Mouse (Mus musculus): ENCODE results near the gene Gpr137. TPM values are rescaled to one million over a fixed set of nuclear protein-coding genes. Genes with fewer than 3 reads are reported as not detected.
A peak's percentile ranks its signal among the peaks of the same experiment; 100 is the strongest.
"Not testable (repeated sequence)": the region's sequence is repeated elsewhere in the genome, so short reads cannot be mapped to it uniquely, and the experiment has no call there.

Gene Gpr137
- total and polyA plus RNA-seq, 2 experiments from 2014 or later, result 68.7 to 122 TPM

- ATAC-seq (no peak), DNase-seq (ENCODE audit: low spot score) (no peak)
- Histone ChIP-seq H3K4me3 (ENCODE audit: low read length) (no peak overlapping the region), H3K9me3 (ENCODE audit: low read length) (no peaks in the 10 kb centered on the region), H3K27ac (no peak overlapping the region), H3K27me3 (ENCODE audit: insufficient read depth, low read length) (no peaks in the 10 kb centered on the region), H3K36me3 (ENCODE audit: insufficient read depth, low read length) (peaks cover 35% of the 10 kb centered on the region), H3K9ac (replicated peaks; ENCODE audit: low read length) (no peak overlapping the region; the same call in 1 of the 2 replicates), H3K4me1 (ENCODE audit: insufficient read depth, low read length) (peaks cover 10% of the 10 kb centered on the region; the same call in 1 of the 2 replicates), H3K4me2 (ENCODE audit: low read depth, low read length) (peak overlapping the region; percentile 25)
- WGBS, result 78% methylated on average over 19 of the region's 19 CpGs
- TF ChIP-seq CTCF (IDR thresholded peaks at IDR 0.05; ENCODE audit: low read depth), result no peak
Measured at GRCm38 (mm10) chr19:6911101-6912074, 30.9 kb downstream of the Gpr137 start.

- peaks cover 42% of the 10 kb centered on the region for H3K36me3 ChIP-seq (ENCODE audit: insufficient read depth, low read length)
- H3K4me1 ChIP-seq (ENCODE audit: insufficient read depth, low read length), result peaks cover 10% of the 10 kb centered on the region; the same call in 1 of the 2 replicates
- peak; percentile 54 for DNase-seq (ENCODE audit: low spot score)
Measured at GRCm38 (mm10) chr19:6910306-6910705, 32.0 kb downstream of the Gpr137 start.

GRCm38 (mm10) chr19:6909507-6910289 lies 32.6 kb downstream of the Gpr137 start, which contains the start of the genes Trmt112 and Prdx5:
Gene Trmt112 (plus strand): TSS chr19:6909698.
Gene Prdx5 (minus strand): TSS chr19:6910106.
- Histone ChIP-seq H3K9ac (replicated peaks; ENCODE audit: low read length) (peak within 1 kb of the TSS; percentile 63), H3K36me3 (ENCODE audit: insufficient read depth, low read length) (peaks cover 42% of the 10 kb centered on the region), H3K4me1 (ENCODE audit: insufficient read depth, low read length) (peaks cover 10% of the 10 kb centered on the region; the same call in 1 of the 2 replicates), H3K9me3 (ENCODE audit: low read length) (no peaks in the 10 kb centered on the region), H3K4me3 (ENCODE audit: low read length) (peak within 1 kb of the TSS; percentile 55), H3K27me3 (ENCODE audit: insufficient read depth, low read length) (no peaks in the 10 kb centered on the region), H3K4me2 (ENCODE audit: low read depth, low read length) (peak within 1 kb of the TSS; percentile 73), H3K27ac (peak within 1 kb of the TSS; percentile 98)
- peak; percentile 99 for DNase-seq (ENCODE audit: low spot score)
- ATAC-seq, result peak; percentile 96
- WGBS, result under 1% methylated on average over 65 of the region's 65 CpGs
- no peak; the same call in 1 of the 2 replicates for TF ChIP-seq CTCF (IDR thresholded peaks at IDR 0.05; ENCODE audit: low read depth)

More at GRCm38 (mm10) chr19:6910306-6910705, 32.0 kb downstream of the Gpr137 start:
- peak overlapping the region; percentile 98 for H3K27ac ChIP-seq
- peak; percentile 13 for ATAC-seq
- not testable (repeated sequence) for H3K27me3 ChIP-seq (ENCODE audit: insufficient read depth, low read length); H3K9me3 ChIP-seq (ENCODE audit: low read length)
- H3K9ac ChIP-seq (replicated peaks; ENCODE audit: low read length), result peak overlapping the region; percentile 63
- H3K4me2 ChIP-seq (ENCODE audit: low read depth, low read length), result peak overlapping the region; percentile 73
- WGBS, result under 1% methylated on average over 29 of the region's 30 CpGs
- peak overlapping the region; percentile 55 for H3K4me3 ChIP-seq (ENCODE audit: low read length)

- peaks cover 10% of the 10 kb centered on the region; the same call in 1 of the 2 replicates for H3K4me1 ChIP-seq (ENCODE audit: insufficient read depth, low read length)
- no peak for ATAC-seq
- DNase-seq (ENCODE audit: low spot score), result peak; percentile 38
- peak overlapping the region; percentile 98 for H3K27ac ChIP-seq
- no peak for TF ChIP-seq CTCF (IDR thresholded peaks at IDR 0.05; ENCODE audit: low read depth)
- no peaks in the 10 kb centered on the region for H3K27me3 ChIP-seq (ENCODE audit: insufficient read depth, low read length)
- no peaks in the 10 kb centered on the region for H3K9me3 ChIP-seq (ENCODE audit: low read length)
- peaks cover 42% of the 10 kb centered on the region for H3K36me3 ChIP-seq (ENCODE audit: insufficient read depth, low read length)
- 11% methylated on average over 11 of the region's 11 CpGs for WGBS
- H3K4me3 ChIP-seq (ENCODE audit: low read length), result peak overlapping the region; percentile 55
- H3K4me2 ChIP-seq (ENCODE audit: low read depth, low read length), result peak overlapping the region; percentile 73
- peak overlapping the region; percentile 63 for H3K9ac ChIP-seq (replicated peaks; ENCODE audit: low read length)
Measured at GRCm38 (mm10) chr19:6909021-6909420, 33.3 kb downstream of the Gpr137 start.

- no peak overlapping the region for H3K27ac ChIP-seq
- H3K9ac ChIP-seq (replicated peaks; ENCODE audit: low read length), result no peak overlapping the region; the same call in 1 of the 2 replicates
- H3K4me1 ChIP-seq (ENCODE audit: insufficient read depth, low read length), result peaks cover 10% of the 10 kb centered on the region; the same call in 1 of the 2 replicates
- H3K27me3 ChIP-seq (ENCODE audit: insufficient read depth, low read length), result no peaks in the 10 kb centered on the region
- peaks cover 34% of the 10 kb centered on the region for H3K36me3 ChIP-seq (ENCODE audit: insufficient read depth, low read length)
- peak overlapping the region; percentile 55 for H3K4me3 ChIP-seq (ENCODE audit: low read length)
- 87% methylated on average over 7 of the region's 7 CpGs for WGBS
- DNase-seq (ENCODE audit: low spot score) (no peak), ATAC-seq (no peak)
- no peak for TF ChIP-seq CTCF (IDR thresholded peaks at IDR 0.05; ENCODE audit: low read depth)
- peak overlapping the region; percentile 73 for H3K4me2 ChIP-seq (ENCODE audit: low read depth, low read length)
- H3K9me3 ChIP-seq (ENCODE audit: low read length), result no peaks in the 10 kb centered on the region
Measured at GRCm38 (mm10) chr19:6907811-6908540, 34.3 kb downstream of the Gpr137 start.

GRCm38 (mm10) chr19:6907094-6907493 lies 35.2 kb downstream of the Gpr137 start:
- H3K36me3 ChIP-seq (ENCODE audit: insufficient read depth, low read length), result peaks cover 25% of the 10 kb centered on the region
- ATAC-seq (no peak), DNase-seq (ENCODE audit: low spot score) (no peak)
- H3K4me2 ChIP-seq (ENCODE audit: low read depth, low read length), result no peak overlapping the region
- H3K4me1 ChIP-seq (ENCODE audit: insufficient read depth, low read length), result peaks cover 10% of the 10 kb centered on the region; the same call in 1 of the 2 replicates
- no peaks in the 10 kb centered on the region for H3K27me3 ChIP-seq (ENCODE audit: insufficient read depth, low read length)
- TF ChIP-seq CTCF (IDR thresholded peaks at IDR 0.05; ENCODE audit: low read depth), result no peak
- no peak overlapping the region for H3K4me3 ChIP-seq (ENCODE audit: low read length)
- H3K9ac ChIP-seq (replicated peaks; ENCODE audit: low read length), result no peak overlapping the region
- H3K27ac ChIP-seq, result no peak overlapping the region
- H3K9me3 ChIP-seq (ENCODE audit: low read length), result no peaks in the 10 kb centered on the region
- WGBS, result 91% methylated on average over 8 of the region's 8 CpGs
